Mouse (Mus musculus): Measurements from ENCODE around the gene Atp2a2.

- TF ChIP-seq CTCF (IDR thresholded peaks at IDR 0.05; ENCODE audit: low read depth, low read length) (no peak), TAL1 (conservative IDR thresholded peaks at IDR 0.05; ENCODE audit: low read depth, low read length) (no peak), GATA1 (IDR thresholded peaks at IDR 0.05; ENCODE audit: borderline replicate concordance, low read length) (no peak), POLR2AphosphoS5 (IDR thresholded peaks at IDR 0.05; ENCODE audit: insufficient replicate concordance, low read depth, low read length) (no peak), GATA2 (IDR thresholded peaks at IDR 0.05; ENCODE audit: borderline replicate concordance, low read depth, low read length) (no peak)
These were observed 79.7 kb downstream of the Atp2a2 start for GRCm38 (mm10) chr5:122422071-122422964.
